Mouse (Mus musculus) left cerebral cortex, postnatal 36 days (tissue): ENCODE measurements at regions not wholly inside any gene's neighbourhood (a gene's known extent, or its start where the extent isn't known, plus 50 kb on each side); places are given as distances from the start of the nearest gene placed in this dataset.

ENCODE experiments used
- DNase-seq, 2 experiments: peaks; one replicate each; pipeline ENCODE4 v3.0.0; 2021 to 2022; ENCODE audit warnings: low spot score in 2 of 2, mixed read lengths in 1 of 2
- intact Hi-C: fragments of 180-260 bp; cut with DNase I; formaldehyde crosslinking; loops from one replicate; pipeline ENCODE4 v1.15.1; 2025

DNA sequence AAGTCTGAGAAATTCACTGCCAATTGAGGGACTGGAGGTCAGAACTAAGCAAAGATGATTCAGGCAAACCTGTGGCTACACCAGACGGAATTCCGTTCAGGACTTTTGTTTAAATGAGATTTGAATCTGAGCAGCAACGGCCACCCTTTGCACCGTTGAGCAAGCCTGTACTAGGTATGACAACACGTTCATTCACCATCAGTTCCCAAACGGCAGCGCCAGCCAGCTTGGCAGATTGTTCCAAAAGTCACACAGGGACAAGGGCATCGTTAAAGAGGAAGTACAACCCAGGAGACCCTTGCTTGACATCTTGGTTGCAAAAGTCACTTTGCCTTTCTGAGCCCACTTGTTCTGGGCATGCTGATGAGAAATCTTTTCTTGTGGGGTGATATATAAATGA is 233.5 kb downstream of the Foxo1 start:
- intact Hi-C loops, result loop anchor here (10.0 kb wide), 1 partner anchor 237 kb away; the partner anchor contains the start of gene Foxo1
- DNase-seq, result no peak

DNA sequence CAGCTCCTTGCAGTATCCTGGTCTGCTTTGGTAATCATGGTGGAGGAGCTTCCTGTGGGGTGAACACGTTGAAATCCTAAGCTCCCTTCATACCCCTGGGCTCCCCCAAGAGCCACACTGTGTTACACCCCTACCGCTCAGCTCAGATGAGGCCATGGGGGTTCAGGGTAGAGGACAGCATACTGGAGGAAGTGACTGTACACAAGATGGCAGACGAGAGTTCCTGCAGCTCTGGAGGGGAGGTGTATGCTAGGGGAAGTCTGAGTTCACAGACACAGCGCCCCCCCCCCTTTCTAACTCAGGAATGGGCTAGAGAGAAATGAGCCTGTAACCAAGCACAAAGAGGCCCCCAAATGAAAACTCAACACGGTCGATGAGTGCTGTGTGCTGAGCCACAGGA is 231.9 kb downstream of the Foxo1 start:
- no peak for DNase-seq
- intact Hi-C loops, result loop anchor here (10.0 kb wide), 1 partner anchor 235 kb away; the partner anchor contains the start of gene Foxo1

DNA sequence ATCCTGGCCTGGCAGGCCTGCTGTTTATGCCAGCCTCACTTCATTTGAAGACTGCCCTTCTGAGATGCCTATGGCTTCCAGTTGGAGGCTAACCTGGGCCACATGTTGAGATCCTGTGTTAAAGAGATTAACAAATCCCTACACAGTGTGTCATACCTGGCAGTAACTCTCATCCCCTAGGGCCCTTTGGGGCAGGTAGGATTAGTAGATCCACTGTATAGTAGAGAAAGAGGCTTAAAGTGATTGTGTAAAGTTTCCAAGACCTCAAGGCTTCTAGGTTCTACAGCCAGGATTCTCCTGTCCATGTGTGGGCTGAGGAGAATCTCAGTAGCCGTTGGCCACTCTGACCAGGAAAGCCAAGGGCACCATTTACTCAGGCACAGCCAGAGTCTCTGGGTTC is 231.4 kb downstream of the Foxo1 start:
- DNase-seq, result no peak
- intact Hi-C loops, result no loop called here

DNA sequence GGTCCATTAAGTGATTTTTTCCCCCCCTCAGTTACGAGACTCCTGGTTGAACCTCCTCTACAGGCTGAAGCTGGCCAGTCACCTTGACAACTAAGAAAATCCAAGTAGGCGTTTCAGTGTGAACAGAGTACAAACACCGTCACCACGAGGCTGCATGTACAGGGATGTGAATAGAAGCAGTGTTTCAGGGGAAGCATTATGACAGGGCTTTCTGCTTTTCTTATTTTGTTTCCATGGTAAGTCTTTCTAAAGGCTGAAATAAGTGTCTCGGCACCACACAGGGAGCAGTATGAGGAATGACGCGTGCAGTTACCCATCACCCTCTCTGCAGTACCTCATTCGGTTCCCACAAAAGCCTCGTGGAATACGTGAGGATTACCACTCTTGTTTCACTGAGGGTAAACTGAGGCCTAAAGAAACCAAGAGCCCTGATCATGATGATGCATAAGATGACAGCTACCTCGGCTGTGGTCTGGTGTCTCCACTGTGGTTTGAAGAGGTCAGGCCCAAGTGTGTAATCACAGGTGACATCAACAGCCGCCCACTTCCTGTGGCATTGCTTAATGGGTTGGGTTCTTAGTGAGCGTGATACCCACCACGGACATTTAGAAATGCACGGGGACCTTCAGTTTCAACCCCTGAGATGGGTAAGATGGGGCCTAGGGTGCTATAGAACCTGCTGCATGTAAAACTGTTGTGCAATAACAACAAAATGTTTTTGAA is 230.5 kb downstream of the Foxo1 start:
- no peak for DNase-seq
- intact Hi-C loops, result no loop called here

DNA sequence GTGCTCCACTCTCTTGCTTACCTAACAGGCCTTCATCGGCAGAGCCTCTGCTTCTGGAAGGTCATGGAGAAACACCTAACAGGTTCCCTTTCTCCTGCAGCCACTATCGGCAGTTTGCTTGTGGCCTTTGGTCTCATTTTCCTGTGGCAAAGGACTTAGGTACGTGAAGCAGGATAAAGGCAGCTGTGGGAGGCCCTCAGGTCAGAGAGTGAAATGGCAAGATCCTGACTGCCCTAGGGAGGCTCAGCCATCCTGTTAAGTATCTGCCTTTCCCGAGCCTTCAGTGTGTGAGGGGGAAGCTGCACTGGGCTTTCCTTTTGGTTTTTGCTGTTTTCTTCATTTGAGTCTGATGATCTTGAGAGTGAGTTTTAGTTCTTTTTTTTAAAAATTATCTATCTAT is 228.8 kb downstream of the Foxo1 start:
- DNase-seq, result no peak
- intact Hi-C loops, result no loop called here

DNA sequence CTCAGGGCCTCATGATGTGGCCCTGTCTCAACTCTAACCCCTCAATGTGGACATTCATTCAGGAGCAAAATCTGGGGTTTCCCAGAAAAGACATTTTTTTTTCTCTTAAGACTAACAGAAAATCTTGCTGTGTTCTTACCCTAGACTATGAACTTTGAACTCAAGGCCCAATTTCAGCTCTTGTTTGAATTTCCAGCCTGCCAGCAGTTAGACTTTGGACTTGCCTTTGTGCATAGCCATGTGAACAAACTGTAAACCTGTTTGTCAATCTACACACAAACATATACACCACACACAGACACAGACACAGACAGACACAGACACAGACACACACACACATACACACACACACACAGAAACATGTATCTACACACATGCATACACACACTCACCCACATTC is 227.3 kb downstream of the Foxo1 start:
- intact Hi-C loops, result no loop called here
- no peak for DNase-seq

DNA sequence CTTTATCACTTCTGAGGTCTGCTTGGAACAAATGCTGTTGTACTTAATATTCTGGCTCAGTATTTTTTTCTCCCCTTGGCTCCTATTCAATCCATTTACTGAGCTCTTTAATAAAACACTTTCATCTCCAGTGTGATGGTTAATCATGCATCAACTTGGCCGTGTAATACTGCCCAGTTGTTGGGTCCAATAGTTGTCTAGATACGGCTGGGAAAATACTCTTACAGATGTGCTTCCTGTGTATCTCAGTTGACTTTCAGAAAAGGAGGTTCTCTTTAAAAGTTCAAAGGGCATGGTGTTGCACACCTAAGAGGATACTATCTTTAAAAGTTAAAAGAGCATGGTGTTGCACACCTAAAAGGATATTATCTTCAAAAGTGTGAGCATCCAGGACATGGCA is 226.8 kb downstream of the Foxo1 start:
- no peak for DNase-seq
- intact Hi-C loops, result no loop called here

DNA sequence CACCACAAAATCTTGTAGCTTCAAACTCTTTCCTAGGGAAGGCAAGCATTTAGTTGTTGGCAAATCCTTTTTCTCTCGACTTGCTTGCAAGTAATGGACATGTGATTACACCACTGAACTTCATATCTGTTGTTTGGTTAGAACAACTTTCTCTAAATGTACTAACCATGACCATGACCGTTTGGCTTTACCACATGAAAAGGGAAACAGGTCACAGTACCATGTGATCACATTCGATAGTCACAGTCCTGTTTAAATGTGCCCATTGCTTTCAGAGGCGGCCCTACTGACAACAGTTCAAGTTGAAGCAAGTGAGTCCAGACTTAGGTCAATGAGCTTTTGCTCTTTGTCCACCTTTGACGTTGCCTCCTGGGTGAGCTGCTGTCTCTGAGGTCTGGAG is 211.1 kb downstream of the Foxo1 start:
- intact Hi-C loops, result no loop called here
- DNase-seq, result no peak

DNA sequence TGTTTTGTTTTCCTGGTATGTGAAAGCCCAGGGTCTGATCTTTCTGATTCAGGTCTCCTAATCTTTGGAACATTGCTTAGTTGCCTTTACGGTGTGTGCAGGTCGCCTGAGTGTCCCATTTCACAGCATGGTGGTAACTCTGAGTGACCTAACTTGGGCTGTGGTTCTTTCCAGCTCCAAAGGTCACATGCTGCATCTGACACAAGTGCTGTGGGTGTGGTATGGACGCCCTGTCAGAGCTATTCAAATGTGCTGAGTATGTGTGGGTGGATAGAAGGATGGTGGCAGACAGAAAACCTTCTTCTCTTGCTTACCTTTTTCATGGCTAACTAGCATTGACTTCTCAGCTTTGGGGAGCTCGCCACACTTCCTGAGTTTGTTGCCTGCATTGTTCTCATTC is 201.8 kb downstream of the Foxo1 start:
- intact Hi-C loops, result no loop called here
- no peak for DNase-seq

DNA sequence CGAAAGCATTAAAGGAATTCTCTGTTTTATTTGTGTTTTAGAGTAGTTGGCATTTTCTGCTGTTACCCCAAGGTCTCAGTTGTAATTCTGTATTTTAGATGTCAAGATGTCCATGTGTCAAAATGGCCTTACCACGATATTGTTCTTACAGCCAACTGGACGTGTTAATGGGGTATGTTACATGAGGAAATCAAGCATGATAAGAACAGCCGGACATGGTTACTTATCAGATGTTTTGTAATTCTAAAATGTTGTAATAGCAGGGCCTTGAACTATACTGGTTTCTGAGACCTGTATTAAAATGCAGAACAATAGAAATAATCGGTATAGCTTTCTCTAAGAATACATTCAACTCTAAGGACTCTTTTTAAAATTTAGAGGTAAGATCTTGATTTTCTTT is 201.3 kb downstream of the Foxo1 start:
- intact Hi-C loops, result no loop called here
- DNase-seq, result no peak

DNA sequence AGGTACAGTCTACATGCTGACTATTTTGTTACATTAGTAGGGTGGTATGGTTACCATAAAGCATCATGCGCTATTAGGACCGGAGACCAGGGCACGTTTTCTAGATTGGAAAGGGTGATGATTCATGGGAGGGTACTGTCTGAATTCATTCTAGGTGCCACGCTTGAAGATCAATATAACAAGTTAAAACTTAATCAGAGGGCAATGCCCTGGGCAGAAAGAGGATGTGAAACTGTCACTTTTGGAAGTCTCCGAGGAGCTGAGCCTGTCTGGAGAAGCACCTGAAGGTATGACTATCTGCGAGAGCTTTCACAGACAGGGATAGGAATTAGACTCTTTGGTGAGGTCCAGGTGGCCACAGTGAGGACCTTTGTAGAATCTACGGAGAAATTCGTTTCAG is 200.2 kb downstream of the Foxo1 start:
- no peak for DNase-seq
- intact Hi-C loops, result no loop called here

DNA sequence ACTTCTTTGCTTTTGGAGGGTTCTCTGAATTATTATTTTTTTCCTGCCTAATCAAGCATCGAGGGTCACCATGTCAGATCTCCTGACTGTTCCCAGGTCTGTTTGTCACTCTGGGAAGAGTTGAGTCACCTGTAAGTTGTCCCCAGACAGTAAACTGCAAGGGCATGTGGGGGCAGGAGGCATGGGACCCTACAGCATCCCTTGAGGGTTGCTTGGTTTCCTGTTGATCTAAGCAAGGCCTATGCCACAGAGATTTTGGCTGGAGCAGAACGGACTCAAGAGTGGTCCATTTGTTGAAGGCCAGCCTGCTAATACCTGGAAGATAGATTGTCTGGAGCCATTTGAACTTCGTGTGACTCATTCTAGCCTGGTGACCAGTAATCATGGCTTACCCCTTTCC is 199.7 kb downstream of the Foxo1 start:
- intact Hi-C loops, result no loop called here
- no peak for DNase-seq

DNA sequence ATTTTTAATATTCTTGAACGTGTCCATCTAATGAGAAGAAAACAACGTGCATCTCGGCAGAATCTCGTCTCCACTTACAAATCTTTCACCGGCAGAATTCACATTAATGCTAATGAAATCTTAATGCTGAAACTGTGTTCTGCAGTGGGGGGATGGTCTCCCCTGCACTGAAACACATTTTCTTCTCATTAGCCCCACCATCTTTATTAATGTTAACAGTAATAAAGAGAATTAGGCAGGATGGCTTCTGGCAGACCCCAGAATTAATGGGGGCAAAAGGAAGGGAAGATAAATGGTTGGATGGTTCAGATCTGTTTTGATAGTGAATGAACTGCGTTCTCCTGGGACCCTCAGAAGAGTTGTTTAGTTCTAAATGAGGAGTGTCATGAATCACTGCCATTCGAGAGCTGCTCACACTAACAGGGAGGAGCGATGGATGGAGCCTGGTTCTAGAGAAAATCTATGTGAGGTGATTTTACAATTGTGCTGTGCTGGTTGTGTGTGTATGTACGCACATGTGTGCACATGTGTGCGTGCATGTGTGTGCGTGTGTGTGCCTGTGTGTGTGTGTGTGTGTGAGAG is 198.9 kb downstream of the Foxo1 start:
- no peak for DNase-seq
- intact Hi-C loops, result no loop called here

DNA sequence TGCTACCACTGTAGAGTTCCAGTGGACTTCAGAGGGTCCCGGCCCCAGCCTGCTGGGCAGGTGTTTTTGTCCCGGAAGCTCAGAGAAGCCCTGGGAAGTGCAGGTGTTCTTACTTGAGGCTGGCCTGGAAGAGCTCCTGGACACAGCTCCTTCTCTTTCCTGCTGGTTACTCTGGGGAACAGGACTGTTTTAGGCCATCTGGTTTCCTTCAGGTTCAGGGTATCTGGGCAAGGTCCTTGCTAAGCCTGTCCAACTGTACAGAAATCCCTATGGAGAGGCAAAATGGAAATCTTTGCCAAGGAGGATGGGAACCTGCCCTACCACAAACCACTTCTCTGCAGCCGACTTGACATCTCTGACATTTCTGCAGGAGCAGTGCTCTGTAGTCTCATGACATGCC is 198.4 kb downstream of the Foxo1 start:
- DNase-seq, result no peak
- intact Hi-C loops, result no loop called here

DNA sequence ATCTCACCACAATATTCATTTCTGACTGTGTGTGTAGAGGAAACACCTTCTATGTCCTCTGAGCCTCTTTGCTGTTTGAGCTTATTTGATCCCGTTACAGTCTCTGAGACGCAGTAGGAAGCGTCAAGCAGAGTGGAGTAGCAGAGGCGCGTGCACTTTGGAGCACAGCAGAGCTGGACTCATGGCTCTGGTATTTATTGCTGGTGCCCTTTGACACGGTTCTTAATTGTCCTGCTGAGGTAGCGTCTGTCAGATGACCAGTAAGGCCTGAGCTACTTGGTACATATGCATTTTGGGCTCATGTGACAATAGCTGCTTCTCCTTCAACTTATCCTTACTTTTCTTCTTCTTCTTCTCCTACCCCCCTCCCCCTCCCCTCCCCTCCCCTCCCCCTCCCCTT is 195.8 kb downstream of the Foxo1 start:
- intact Hi-C loops, result no loop called here
- no peak for DNase-seq

DNA sequence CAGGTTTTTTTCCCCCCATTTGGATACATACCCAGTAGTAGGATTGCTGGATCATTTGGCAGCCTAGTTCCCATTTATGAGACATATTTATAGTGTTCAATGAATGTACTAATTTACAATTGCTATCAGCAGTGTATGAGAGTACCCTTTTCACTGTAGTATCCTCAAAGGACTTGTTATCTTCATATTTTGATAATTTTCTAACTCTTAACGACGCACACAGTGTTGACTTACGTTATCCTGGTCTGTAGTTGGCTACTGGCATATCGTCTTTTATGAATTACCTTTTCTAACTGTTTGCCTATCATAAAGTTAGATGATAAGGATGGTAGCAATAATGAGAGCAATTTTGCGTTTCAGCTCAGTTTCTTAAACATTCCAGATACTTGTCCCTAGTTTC is 186.8 kb downstream of the Foxo1 start:
- DNase-seq, result no peak
- intact Hi-C loops, result no loop called here

DNA sequence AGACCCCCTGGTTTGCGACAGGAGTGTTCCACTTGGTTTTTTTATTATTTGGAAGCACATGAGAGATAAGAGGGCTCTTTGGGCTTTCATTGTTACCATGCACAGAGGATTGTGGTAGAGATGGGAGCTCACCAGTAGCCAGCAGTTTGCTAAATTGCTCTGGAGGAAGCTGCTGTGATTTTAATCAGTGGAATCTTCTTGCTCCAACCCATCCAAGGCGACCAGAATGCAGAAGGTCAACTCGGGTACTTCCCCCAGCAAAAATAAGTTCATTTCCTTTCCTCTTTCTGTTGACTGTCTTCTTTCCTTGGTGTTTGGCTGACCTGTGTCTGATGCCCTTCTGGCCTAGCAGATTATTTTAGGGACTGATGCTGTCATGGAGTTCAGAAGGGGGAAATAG is 184.9 kb downstream of the Foxo1 start:
- intact Hi-C loops, result no loop called here
- no peak for DNase-seq

DNA sequence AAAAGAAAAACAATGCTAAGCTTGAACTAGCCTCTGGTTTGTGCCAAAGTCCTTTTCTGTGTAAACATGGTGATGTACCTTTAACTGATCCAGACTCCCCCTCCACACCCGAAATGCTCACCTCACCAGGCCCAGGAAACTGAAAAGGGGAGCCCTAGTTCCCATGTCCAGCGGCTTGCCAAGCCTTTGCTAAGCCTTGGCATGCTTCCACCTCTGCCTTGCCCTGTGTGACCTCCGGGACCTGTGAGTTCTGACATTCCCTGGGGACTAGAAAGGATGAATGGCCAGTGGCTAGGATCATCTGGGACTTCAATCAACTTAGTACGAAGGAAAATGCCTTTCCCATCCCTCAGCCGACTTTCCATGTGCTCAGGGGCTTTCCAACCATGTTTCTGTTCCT is 184.2 kb downstream of the Foxo1 start:
- DNase-seq, result no peak
- intact Hi-C loops, result no loop called here

DNA sequence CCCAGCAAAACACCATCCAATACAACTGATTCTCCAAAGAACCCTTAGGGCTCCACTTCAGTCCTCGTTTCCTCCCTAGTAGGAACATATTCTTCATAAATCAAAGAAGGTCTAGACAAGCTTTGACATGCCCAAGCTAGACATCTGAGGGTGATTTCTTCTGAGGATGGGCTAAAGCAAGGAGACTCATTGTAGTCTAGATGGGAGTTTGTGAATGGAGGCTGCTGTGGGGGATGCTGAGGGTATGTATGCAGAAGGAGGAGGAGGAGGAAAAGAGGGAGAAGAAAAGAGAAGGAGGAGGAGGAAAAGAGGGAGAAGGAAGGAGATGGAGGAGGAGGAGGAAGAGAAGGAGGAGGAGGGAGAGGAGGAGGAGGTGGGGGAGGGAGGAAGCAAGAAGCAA is 178.9 kb downstream of the Foxo1 start:
- no peak for DNase-seq
- intact Hi-C loops, result no loop called here

DNA sequence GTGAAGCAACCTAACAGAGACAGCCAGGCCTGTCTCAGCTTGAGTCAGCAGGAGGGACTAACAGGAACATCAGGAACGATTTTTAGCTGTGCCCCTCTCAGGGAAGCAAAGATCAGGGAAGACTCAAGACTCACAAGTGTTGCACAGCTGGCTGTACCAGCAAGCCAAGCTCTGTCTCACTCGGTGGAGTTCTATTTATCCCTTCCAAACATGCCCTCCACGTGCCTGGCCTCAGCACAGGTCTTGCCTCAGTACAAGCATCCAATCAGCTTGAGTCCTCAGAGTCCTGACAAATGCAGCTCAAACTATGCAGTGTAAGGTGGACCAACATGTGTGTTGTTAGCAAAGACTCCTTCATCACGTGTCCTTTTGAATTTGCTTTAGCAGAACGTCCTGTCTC is 178.4 kb downstream of the Foxo1 start:
- intact Hi-C loops, result no loop called here

DNA sequence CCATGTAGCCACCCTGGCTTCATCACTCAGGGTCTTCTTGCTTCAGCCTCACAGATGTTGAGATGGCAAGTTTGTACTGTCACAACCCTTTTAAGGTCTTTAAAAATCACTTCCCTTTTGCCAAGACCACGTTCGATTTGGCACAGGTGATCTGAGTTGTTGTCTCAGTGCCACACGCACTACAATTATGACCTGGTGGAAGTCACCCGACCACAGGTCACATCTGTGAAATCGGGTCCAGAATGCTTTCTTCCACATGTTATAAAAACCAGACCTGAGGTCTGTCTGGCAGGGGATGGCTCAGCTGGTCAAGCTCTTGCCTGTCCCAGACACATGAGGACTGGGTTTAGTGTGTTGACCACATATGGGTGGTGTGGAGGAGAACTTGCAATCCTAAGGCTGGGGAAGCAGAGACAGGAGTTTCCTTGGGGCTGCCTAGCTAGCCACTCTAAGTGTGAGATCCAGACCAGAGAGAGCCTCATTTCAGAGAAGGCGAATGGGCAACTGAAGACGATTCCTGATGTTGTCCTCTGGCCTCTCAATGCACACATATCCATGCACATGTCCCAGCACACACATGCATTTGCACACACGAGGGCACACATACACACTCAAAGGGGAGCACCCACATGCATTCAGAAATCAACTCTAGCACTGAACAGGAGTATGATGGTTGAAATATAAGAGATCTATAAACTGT is 176.4 kb downstream of the Foxo1 start:
- DNase-seq, result no peak

More for the DNA sequence above, 178.4 kb downstream of the Foxo1 start:
- no peak for DNase-seq

More for the DNA sequence above, 176.4 kb downstream of the Foxo1 start:
- intact Hi-C loops, result no loop called here
